Mouse (Mus musculus) testis, adult 2 months (tissue): ENCODE measurements around the gene Nav1. TPM values are rescaled to one million over a fixed set of nuclear protein-coding genes. Genes with fewer than 3 reads are reported as not detected.
A peak's percentile ranks its signal among the peaks of the same experiment; 100 is the strongest.

ENCODE experiments used
- H3K27ac ChIP-seq: fragments of 200-500 bp; 2 replicates; pipeline ENCODE4 v1.5.1; 2012; ENCODE audit warnings: low read depth, low read length; ENCODE audit not compliant: control insufficient read depth, insufficient read depth
- H3K27me3 ChIP-seq: fragments of 200-500 bp; 2 replicates; pipeline ENCODE4 v1.6.1; 2012; ENCODE audit warnings: mild to moderate bottlenecking, low read length, moderate library complexity; ENCODE audit not compliant: control insufficient read depth, insufficient read depth
- H3K36me3 ChIP-seq: fragments of 200-500 bp; 2 replicates; pipeline ENCODE4 v1.6.1; 2012; ENCODE audit warnings: mild to moderate bottlenecking, low read length; ENCODE audit not compliant: control insufficient read depth, insufficient read depth
- H3K4me1 ChIP-seq: fragments of 200-500 bp; 2 replicates; pipeline ENCODE4 v1.6.1; 2012; ENCODE audit warnings: low read length; ENCODE audit not compliant: control insufficient read depth, insufficient read depth
- H3K4me3 ChIP-seq: fragments of 200-500 bp; 2 replicates; pipeline ENCODE4 v1.5.1; 2012; ENCODE audit warnings: low read depth, mild to moderate bottlenecking, low read length, moderate library complexity, mixed read lengths; ENCODE audit not compliant: control insufficient read depth
- CTCF ChIP-seq: fragments of 200-500 bp; IDR thresholded peaks from 2 replicates; pipeline ENCODE4 v1.5.1; 2012; ENCODE audit warnings: low read depth, mild to moderate bottlenecking, inconsistent platforms, low read length, moderate library complexity; ENCODE audit not compliant: control insufficient read depth, insufficient read depth, insufficient replicate concordance
- POLR2A ChIP-seq: fragments of 200-500 bp; IDR thresholded peaks from 2 replicates; pipeline ENCODE4 v1.6.1; 2012; ENCODE audit warnings: low read depth, mild to moderate bottlenecking, inconsistent platforms, low read length, moderate library complexity; ENCODE audit not compliant: control insufficient read depth
- polyA plus RNA-seq: library from polyadenylated mRNA; depleted of rRNA; stranded (reverse); fragments of >200 nt; gene quantifications from 2 replicates; pipeline ENCODE4 v1.2.3, GENCODE M21; 2012

The Nav1 gene
- polyA plus RNA-seq, 1 experiment, result 2.0 TPM

GRCm38 (mm10) chr1:135534782-135535181, 72.3 kb downstream of the Nav1 start:
- H3K27ac ChIP-seq, result 0 out of 2 replicates have a peak overlapping the region, but pooled peaks have one; percentile 16
- no peak overlapping the region for H3K4me3 ChIP-seq
- H3K36me3 ChIP-seq, result no peaks in the 10 kb centered on the region
- H3K4me1 ChIP-seq, result no peaks in the 10 kb centered on the region; the same call in 1 of the 2 replicates
- TF ChIP-seq POLR2A (no peak), CTCF (no peak)
- H3K27me3 ChIP-seq, result no peaks in the 10 kb centered on the region

- H3K4me3 ChIP-seq, result no peak overlapping the region
- no peak overlapping the region for H3K27ac ChIP-seq
- no peaks in the 10 kb centered on the region for H3K36me3 ChIP-seq
These were observed 73.0 kb downstream of the Nav1 start for GRCm38 (mm10) chr1:135534070-135534469.

GRCm38 (mm10) chr1:135532383-135532782, 74.7 kb downstream of the Nav1 start:
- TF ChIP-seq CTCF, result no peak
- no peak for TF ChIP-seq POLR2A
- Histone ChIP-seq H3K27ac (no peak overlapping the region), H3K4me3 (no peak overlapping the region), H3K4me1 (no peaks in the 10 kb centered on the region; the same call in 1 of the 2 replicates), H3K27me3 (no peaks in the 10 kb centered on the region), H3K36me3 (no peaks in the 10 kb centered on the region)

More at GRCm38 (mm10) chr1:135534070-135534469, 73.0 kb downstream of the Nav1 start:
- no peaks in the 10 kb centered on the region; the same call in 1 of the 2 replicates for H3K4me1 ChIP-seq
- H3K27me3 ChIP-seq, result no peaks in the 10 kb centered on the region
- no peak for TF ChIP-seq POLR2A
- TF ChIP-seq CTCF, result no peak

- TF ChIP-seq CTCF, result no peak
- Histone ChIP-seq H3K27me3 (no peaks in the 10 kb centered on the region), H3K36me3 (no peaks in the 10 kb centered on the region), H3K4me3 (no peak overlapping the region), H3K4me1 (no peaks in the 10 kb centered on the region), H3K27ac (no peak overlapping the region)
These were observed 75.1 kb downstream of the Nav1 start for GRCm38 (mm10) chr1:135531981-135532380.

GRCm38 (mm10) chr1:135531081-135531480, 76.0 kb downstream of the Nav1 start:
- H3K27ac ChIP-seq, result peak overlapping the region; percentile 56
- no peaks in the 10 kb centered on the region for H3K27me3 ChIP-seq
- H3K4me1 ChIP-seq, result no peaks in the 10 kb centered on the region
- no peak overlapping the region for H3K4me3 ChIP-seq
- TF ChIP-seq POLR2A (no peak), CTCF (no peak)
- no peaks in the 10 kb centered on the region for H3K36me3 ChIP-seq

- H3K27me3 ChIP-seq, result no peaks in the 10 kb centered on the region
- TF ChIP-seq CTCF (no peak), POLR2A (no peak)
- H3K27ac ChIP-seq, result 0 out of 2 replicates have a peak overlapping the region, but pooled peaks have one; percentile 42
- no peaks in the 10 kb centered on the region for H3K36me3 ChIP-seq
- H3K4me3 ChIP-seq, result no peak overlapping the region
- no peaks in the 10 kb centered on the region for H3K4me1 ChIP-seq
These were observed 82.6 kb downstream of the Nav1 start for GRCm38 (mm10) chr1:135524518-135524860.

GRCm38 (mm10) chr1:135523780-135524517, 83.1 kb downstream of the Nav1 start:
- no peak overlapping the region for H3K4me3 ChIP-seq
- no peak for TF ChIP-seq CTCF
- no peak for TF ChIP-seq POLR2A
- no peaks in the 10 kb centered on the region for H3K4me1 ChIP-seq
- H3K27ac ChIP-seq, result peak overlapping the region; percentile 32; the same call in 1 of the 2 replicates
- no peaks in the 10 kb centered on the region for H3K36me3 ChIP-seq
- H3K27me3 ChIP-seq, result no peaks in the 10 kb centered on the region
